7 mouse cellular contexts compared by ENCODE assay signal in genomic region chr15:90679760-90680579, GRCm38 (mm10). TPM values are rescaled to one million over a fixed set of nuclear protein-coding genes. Genes with fewer than 3 reads are reported as not detected.
DNase-seq lines count a peak whose midpoint lies in the region; ATAC-seq and TF ChIP-seq lines count a peak whose summit lies in the region.

No protein-coding gene starts in this region.

- peak; percentile 88 for ATAC-seq in intestine, postnatal 0 days
- ATAC-seq in limb, embryonic 11.5 days (ENCODE audit: insufficient number of reproducible peaks, low FRiP score, low TSS enrichment, low read depth) = peak; percentile 85
- ATAC-seq in midbrain, embryonic 11.5 days (ENCODE audit: low FRiP score) = peak; percentile 91

- no peaks in the 10 kb centered on the region for H3K9me3 ChIP-seq in embryonic facial prominence, embryonic 10.5 days
- no peaks in the 10 kb centered on the region for H3K9me3 ChIP-seq in intestine, postnatal 0 days (ENCODE audit: control insufficient read depth)
- H3K9me3 ChIP-seq in limb, embryonic 11.5 days (ENCODE audit: control insufficient read depth, low read length) = no peaks in the 10 kb centered on the region
- H3K9me3 ChIP-seq in midbrain, embryonic 11.5 days (ENCODE audit: control insufficient read depth, low read length) = no peaks in the 10 kb centered on the region

- DNase-seq in adrenal gland, postnatal 4 days (ENCODE audit: low spot score in 2 of 2) = peak; percentile 16 to 27
- peak; percentile 85 for DNase-seq in embryonic facial prominence, embryonic 10.5 days (ENCODE audit: low spot score)
- DNase-seq in heart, adult 11 months = peak; percentile 95
- peak; percentile 85 for DNase-seq in limb, embryonic 11.5 days (ENCODE audit: low spot score)
- DNase-seq in midbrain, embryonic 11.5 days (ENCODE audit: low spot score, missing footprints) = peak; percentile 98
- DNase-seq in spleen, adult 2 months (ENCODE audit: low read depth in 1 of 2, low spot score in 2 of 2) = no peak

- peak; percentile 100 for TF ChIP-seq CTCF in intestine, postnatal 0 days (IDR thresholded peaks at IDR 0.05; ENCODE audit: low read depth)
- peak; percentile 40; the same call in 1 of the 2 replicates for TF ChIP-seq CTCF in spleen, adult 2 months (IDR thresholded peaks at IDR 0.05; ENCODE audit: extremely low read depth, insufficient read depth, insufficient read length, insufficient replicate concordance)

- 3% methylated on average over 36 of the region's 36 CpGs for WGBS in embryonic facial prominence, embryonic 10.5 days
- WGBS in intestine, postnatal 0 days = 2% methylated on average over 36 of the region's 36 CpGs
- WGBS in limb, embryonic 11.5 days = 3% methylated on average over 36 of the region's 36 CpGs
- WGBS in midbrain, embryonic 11.5 days = 3% methylated on average over 36 of the region's 36 CpGs
- 3% methylated on average over 36 of the region's 36 CpGs for WGBS in spleen, adult 2 months

- no peak for TF ChIP-seq POLR2A in spleen, adult 2 months (IDR thresholded peaks at IDR 0.05; ENCODE audit: low read depth, low read length)

- H3K36me3 ChIP-seq in embryonic facial prominence, embryonic 10.5 days (replicated peaks) = no peaks in the 10 kb centered on the region
- H3K36me3 ChIP-seq in intestine, postnatal 0 days (ENCODE audit: control insufficient read depth, insufficient read depth) = no peaks in the 10 kb centered on the region
- no peaks in the 10 kb centered on the region for H3K36me3 ChIP-seq in limb, embryonic 11.5 days (ENCODE audit: control insufficient read depth, insufficient read depth, low read length)
- no peaks in the 10 kb centered on the region for H3K36me3 ChIP-seq in midbrain, embryonic 11.5 days (ENCODE audit: control insufficient read depth, insufficient read depth, low read length)
- H3K36me3 ChIP-seq in spleen, adult 2 months (ENCODE audit: control insufficient read depth, insufficient read depth, low read length) = no peaks in the 10 kb centered on the region

- H3K27me3 ChIP-seq in embryonic facial prominence, embryonic 10.5 days (replicated peaks; ENCODE audit: low read depth, poor library complexity, severe bottlenecking) = peaks cover 27% of the 10 kb centered on the region
- H3K27me3 ChIP-seq in intestine, postnatal 0 days (replicated peaks; ENCODE audit: control insufficient read depth, insufficient read depth, low read length) = no peaks in the 10 kb centered on the region
- 0 out of 2 replicates have a peak, but pooled peaks cover 2% of the 10 kb centered on the region for H3K27me3 ChIP-seq in limb, embryonic 11.5 days (ENCODE audit: control insufficient read depth, insufficient read depth, low read length)
- peaks cover 6% of the 10 kb centered on the region; the same call in 1 of the 2 replicates for H3K27me3 ChIP-seq in midbrain, embryonic 11.5 days (ENCODE audit: control insufficient read depth, insufficient read depth, low read length)
- H3K27me3 ChIP-seq in spleen, adult 2 months (ENCODE audit: control insufficient read depth, insufficient read depth, low read length) = no peaks in the 10 kb centered on the region

- H3K4me2 ChIP-seq in intestine, postnatal 0 days (replicated peaks; ENCODE audit: low read depth) = peak overlapping the region; percentile 99
- H3K4me2 ChIP-seq in limb, embryonic 11.5 days (ENCODE audit: low read depth, severe bottlenecking) = peak overlapping the region; percentile 94
- peak overlapping the region; percentile 97 for H3K4me2 ChIP-seq in midbrain, embryonic 11.5 days

- H3K9ac ChIP-seq in intestine, postnatal 0 days (ENCODE audit: low read depth, low read length) = peak overlapping the region; percentile 64
- peak overlapping the region; percentile 60 for H3K9ac ChIP-seq in limb, embryonic 11.5 days (ENCODE audit: low read length)
- peak overlapping the region; percentile 61 for H3K9ac ChIP-seq in midbrain, embryonic 11.5 days (ENCODE audit: low read length)

- H3K27ac ChIP-seq in embryonic facial prominence, embryonic 10.5 days (replicated peaks) = peak overlapping the region; percentile 72
- peak overlapping the region; percentile 71; the same call in 1 of the 2 replicates for H3K27ac ChIP-seq in intestine, postnatal 0 days (ENCODE audit: low read depth, low read length)
- H3K27ac ChIP-seq in limb, embryonic 11.5 days (replicated peaks; ENCODE audit: low read depth, low read length) = no peak overlapping the region
- H3K27ac ChIP-seq in midbrain, embryonic 11.5 days (ENCODE audit: low read depth, low read length) = no peak overlapping the region
- H3K27ac ChIP-seq in spleen, adult 2 months (ENCODE audit: insufficient read depth, low read length) = no peak overlapping the region

- peak overlapping the region; percentile 63 for H3K4me3 ChIP-seq in embryonic facial prominence, embryonic 10.5 days
- peak overlapping the region; percentile 72 for H3K4me3 ChIP-seq in intestine, postnatal 0 days (ENCODE audit: low read depth, low read length)
- H3K4me3 ChIP-seq in limb, embryonic 11.5 days (ENCODE audit: low read depth, low read length) = peak overlapping the region; percentile 55
- H3K4me3 ChIP-seq in midbrain, embryonic 11.5 days (ENCODE audit: low read depth, low read length) = peak overlapping the region; percentile 56
- peak overlapping the region; percentile 7; the same call in 1 of the 2 replicates for H3K4me3 ChIP-seq in spleen, adult 2 months (ENCODE audit: extremely low read depth, insufficient read depth, insufficient read length)

- H3K4me1 ChIP-seq in embryonic facial prominence, embryonic 10.5 days = peaks cover 26% of the 10 kb centered on the region
- no peaks in the 10 kb centered on the region for H3K4me1 ChIP-seq in intestine, postnatal 0 days (replicated peaks; ENCODE audit: control insufficient read depth, insufficient read depth, low read length)
- H3K4me1 ChIP-seq in limb, embryonic 11.5 days (ENCODE audit: control insufficient read depth, insufficient read depth, low read length) = 0 out of 2 replicates have a peak, but pooled peaks cover 3% of the 10 kb centered on the region
- H3K4me1 ChIP-seq in midbrain, embryonic 11.5 days (ENCODE audit: control insufficient read depth, insufficient read depth, low read length) = peaks cover 7% of the 10 kb centered on the region
- no peaks in the 10 kb centered on the region for H3K4me1 ChIP-seq in spleen, adult 2 months (ENCODE audit: control insufficient read depth, insufficient read depth, insufficient read length)

RNA-seq across cellular contexts. Expression of gene Cpne8, which starts 0.7 kb away (rescaled TPM):
- 1 to 10 TPM; 7.4 to 9.3 TPM for total RNA-seq in adrenal gland, postnatal 4 days (2021)
- polyA plus RNA-seq in embryonic facial prominence, embryonic 10.5 days (2016; fragmentation: Nextera tagmentation; extraction: Ambion mirVana) = 3.0 and 4.0 TPM in 2 replicates
- 40.4 and 55.2 TPM in 2 replicates for polyA plus RNA-seq in intestine, postnatal 0 days (2015; fragmentation: Nextera tagmentation; extraction: Ambion mirVana)
- 1.7 and 3.3 TPM in 2 replicates for polyA plus RNA-seq in limb, embryonic 11.5 days (2014; fragmentation: Nextera tagmentation; extraction: Ambion mirVana)
- 7.1 and 7.8 TPM in 2 replicates for polyA plus RNA-seq in midbrain, embryonic 11.5 days (2014; fragmentation: Nextera tagmentation; extraction: Ambion mirVana)
- polyA plus RNA-seq in spleen, adult 2 months (2012; rRNA removed) = 2.4 and 2.7 TPM in 2 replicates

Comparison
In these comparisons a context has a peak if more than half of its experiments do, and no peak if none do; other contexts are left out.
1. DNase-seq: peak in adrenal gland, postnatal 4 days (2 of 2), embryonic facial prominence, embryonic 10.5 days (single experiment), heart, adult 11 months (single experiment), limb, embryonic 11.5 days (single experiment) and midbrain, embryonic 11.5 days (single experiment); none in spleen, adult 2 months (0 of 2).
2. H3K27ac ChIP-seq: peak in embryonic facial prominence, embryonic 10.5 days (single experiment) and intestine, postnatal 0 days (single experiment); none in limb, embryonic 11.5 days (single experiment), midbrain, embryonic 11.5 days (single experiment) and spleen, adult 2 months (single experiment).
3. H3K4me3 ChIP-seq: peak in every context shown above with its lines; median percentile 72 in intestine, postnatal 0 days; 63 in embryonic facial prominence, embryonic 10.5 days; 56 in midbrain, embryonic 11.5 days; 55 in limb, embryonic 11.5 days; 7 in spleen, adult 2 months.
4. Peak in every context shown above with its lines, with median percentiles within 50 percentile points of each other: ATAC-seq, H3K4me2 ChIP-seq and H3K9ac ChIP-seq.